Mouse (Mus musculus) ES-E14 (cell line): ENCODE results near the gene Aox4. TPM values are rescaled to one million over a fixed set of nuclear protein-coding genes. Genes with fewer than 3 reads are reported as not detected.

Experiments
- DNase-seq: peaks from one replicate; pipeline ENCODE4 v3.0.0-alpha.2; 2013; ENCODE audit warnings: low read depth, low spot score
- H3K27ac ChIP-seq: 2 replicates; pipeline ENCODE4 v1.5.1; 2012; ENCODE audit warnings: low read depth, mild to moderate bottlenecking, low read length, moderate library complexity, mixed read lengths; ENCODE audit not compliant: poor library complexity, insufficient read depth, severe bottlenecking
- H3K36me3 ChIP-seq: 2 replicates; pipeline ENCODE4 v1.6.1; 2012; ENCODE audit warnings: mild to moderate bottlenecking, low read length, moderate library complexity, mixed read lengths; ENCODE audit not compliant: control insufficient read depth, poor library complexity, insufficient read depth, severe bottlenecking
- H3K4me1 ChIP-seq, 2 experiments: fragments of 150-350 bp in 1 of 2; sonication (generic) in 1 of 2; 2 replicates each; pipeline ENCODE4 v1.6.1; 2012; ENCODE audit warnings: low read length in 2 of 2, mild to moderate bottlenecking in 1 of 2, mixed read lengths in 1 of 2; ENCODE audit not compliant: control insufficient read depth in 2 of 2, insufficient read depth in 2 of 2, poor library complexity in 1 of 2
- H3K4me3 ChIP-seq, 2 experiments: fragments of 150-350 bp in 1 of 2; sonication (generic) in 1 of 2; 2 replicates each; pipeline ENCODE4 v1.5.1; 2012; ENCODE audit warnings: low read length in 2 of 2, low read depth in 1 of 2, mild to moderate bottlenecking in 1 of 2, mixed read lengths in 1 of 2; ENCODE audit not compliant: insufficient read depth in 1 of 2, poor library complexity in 1 of 2, severe bottlenecking in 1 of 2
- H3K9ac ChIP-seq: 2 replicates; pipeline ENCODE4 v1.6.1; 2012; ENCODE audit warnings: low read depth, mild to moderate bottlenecking, low read length, mixed read lengths; ENCODE audit not compliant: poor library complexity, insufficient read depth, severe bottlenecking
- H3K9me3 ChIP-seq: fragments of 150-350 bp; sonication (generic); 2 replicates; pipeline ENCODE4 v1.6.1; 2012; ENCODE audit warnings: low read depth, mild to moderate bottlenecking, low read length; ENCODE audit not compliant: control insufficient read depth, insufficient read depth
- CHD2 ChIP-seq: IDR thresholded peaks from 2 replicates; pipeline ENCODE4 v1.6.1; 2014; ENCODE audit warnings: mild to moderate bottlenecking, low read depth, low read length, inconsistent platforms
- HCFC1 ChIP-seq: IDR thresholded peaks from 2 replicates; pipeline ENCODE4 v1.6.1; 2012; ENCODE audit warnings: low read length, inconsistent platforms, borderline replicate concordance; ENCODE audit not compliant: insufficient read depth
- MAFK ChIP-seq: IDR thresholded peaks from 2 replicates; pipeline ENCODE4 v1.6.1; 2014; ENCODE audit warnings: mild to moderate bottlenecking, low read depth, low read length, inconsistent platforms; ENCODE audit not compliant: insufficient read depth
- ZC3H11A ChIP-seq: IDR thresholded peaks from 2 replicates; pipeline ENCODE4 v1.6.1; 2012; ENCODE audit warnings: low read depth, mild to moderate bottlenecking, inconsistent platforms, low read length, borderline replicate concordance
- ZNF384 ChIP-seq: IDR thresholded peaks from 2 replicates; pipeline ENCODE4 v1.6.1; 2012; ENCODE audit warnings: low read depth, low read length, inconsistent platforms
- in situ Hi-C, 2 experiments: fragments of 600-800 bp; cut with MboI; formaldehyde crosslinking; loops; one replicate each; pipeline ENCODE4 v1.15.1; 2025; ENCODE audit warnings: low sequenced_read_pairs in 2 of 2, inconsistent platforms in 1 of 2; ENCODE audit not compliant: unreplicated experiment in 2 of 2
- total RNA-seq: library from RNA; depleted of rRNA; stranded (reverse); fragments of 300-350 nt; gene quantifications from 2 replicates; pipeline ENCODE4 v1.2.3, GENCODE M21; 2012

Gene Aox4
- total RNA-seq, 1 experiment: 0.49 TPM

- no peaks in the 10 kb centered on the region for H3K36me3 ChIP-seq
- in situ Hi-C loops: loop anchor here in 1 of 2 experiments (10.0 kb wide), 1 partner anchor 116 kb away; no protein-coding TSS in a partner anchor
- TF ChIP-seq CHD2 (no peak), ZNF384 (no peak), HCFC1 (no peak), ZC3H11A (peak; percentile 45; the same call in 1 of the 2 replicates), MAFK (no peak)
- H3K9ac ChIP-seq: no peak overlapping the region
- no peaks in the 10 kb centered on the region for H3K9me3 ChIP-seq
- H3K4me3 ChIP-seq: no peak overlapping the region
- H3K27ac ChIP-seq: no peak overlapping the region
- peak; percentile 47 for DNase-seq
- H3K4me1 ChIP-seq: peaks cover 0 to 3% of the 10 kb centered on the region in 2 experiments; a peak in 1 of 4 replicates
Observed at GRCm38 (mm10) chr1:58270807-58271569, 60.8 kb downstream of the Aox4 start.

- H3K4me1 ChIP-seq: peaks cover 0 to 3% of the 10 kb centered on the region in 2 experiments; a peak in 1 of 4 replicates
- no peak for DNase-seq
- no peaks in the 10 kb centered on the region for H3K36me3 ChIP-seq
- H3K4me3 ChIP-seq: no peak overlapping the region
- in situ Hi-C loops: loop anchor here (10.0 to 25.0 kb wide), 2 partner anchors 121 to 864 kb away; partner anchors contain the start of genes Maip1 (in 1 of the 2) and Tyw5 (in 1 of the 2)
- H3K9ac ChIP-seq: no peak overlapping the region
- TF ChIP-seq ZNF384 (no peak), MAFK (no peak), ZC3H11A (no peak), CHD2 (no peak), HCFC1 (no peak)
- no peaks in the 10 kb centered on the region for H3K9me3 ChIP-seq
- H3K27ac ChIP-seq: no peak overlapping the region
Observed at GRCm38 (mm10) chr1:58275879-58276278, 65.7 kb downstream of the Aox4 start.

GRCm38 (mm10) chr1:58278026-58278425 lies 67.8 kb downstream of the Aox4 start, which contains the start of gene Aox2:
TSS of gene Aox2 (plus strand) at chr1:58278326.
- Histone ChIP-seq H3K9ac (no peak within 1 kb of the TSS), H3K36me3 (no peaks in the 10 kb centered on the region), H3K9me3 (no peaks in the 10 kb centered on the region), H3K27ac (no peak within 1 kb of the TSS), H3K4me1 (peaks cover 3% of the 10 kb centered on the region in 2 experiments; a peak in 1 of 4 replicates), H3K4me3 (no peak within 1 kb of the TSS)
- in situ Hi-C loops: loop anchor here (10.0 to 25.0 kb wide), 2 partner anchors 123 to 866 kb away; partner anchors contain the start of genes Maip1 (in 1 of the 2) and Tyw5 (in 1 of the 2)
- TF ChIP-seq HCFC1 (no peak), CHD2 (no peak)
- DNase-seq: no peak

GRCm38 (mm10) chr1:58278513-58278912 lies 68.3 kb downstream of the Aox4 start:
- H3K4me3 ChIP-seq: no peak overlapping the region
- TF ChIP-seq HCFC1: no peak
- TF ChIP-seq MAFK: no peak
- no peak for TF ChIP-seq ZC3H11A
- no peak for TF ChIP-seq CHD2
- no peak for TF ChIP-seq ZNF384
- no peak for DNase-seq
- H3K4me1 ChIP-seq: peaks cover 3% of the 10 kb centered on the region in 2 experiments; a peak in 1 of 4 replicates
- H3K9ac ChIP-seq: no peak overlapping the region
- H3K9me3 ChIP-seq: no peaks in the 10 kb centered on the region
- H3K36me3 ChIP-seq: no peaks in the 10 kb centered on the region
- no peak overlapping the region for H3K27ac ChIP-seq
- in situ Hi-C loops: loop anchor here (10.0 to 25.0 kb wide), 2 partner anchors 124 to 866 kb away; partner anchors contain the start of genes Maip1 (in 1 of the 2) and Tyw5 (in 1 of the 2)
